ENCODE assay signal across 9 mouse cellular contexts in genomic region chr2:31194356-31195021, GRCm38 (mm10). TPM values are rescaled to one million over a fixed set of nuclear protein-coding genes. Genes with fewer than 3 reads are reported as not detected.
DNase-seq lines count a peak whose midpoint lies in the region; ATAC-seq lines count a peak whose summit lies in the region.
"Had no signal": no experiment of that assay in that cellular context is flagged by ENCODE, and none has a peak within 500 bp of the region (broad histone marks: within the 10 kb centered on the region; RNA-seq: fewer than 3 reads in every experiment).

No protein-coding gene starts in this region.

- H3K4me3 ChIP-seq in forebrain, embryonic 16.5 days (replicated peaks; ENCODE audit: low read length), result no peak overlapping the region
- H3K4me3 ChIP-seq in neural tube, embryonic 13.5 days, result no peak overlapping the region
- H3K4me3 ChIP-seq: embryonic facial prominence, embryonic 12.5 days had no signal

- no peak overlapping the region for H3K4me2 ChIP-seq in forebrain, embryonic 16.5 days (ENCODE audit: low read length)
- H3K4me2 ChIP-seq in neural tube, embryonic 13.5 days, result no peak overlapping the region
- H3K4me2 ChIP-seq: embryonic facial prominence, embryonic 12.5 days had no signal

- peaks cover 5% of the 10 kb centered on the region; the same call in 1 of the 2 replicates for H3K36me3 ChIP-seq in forebrain, embryonic 16.5 days (ENCODE audit: control insufficient read depth, insufficient read depth)
- H3K36me3 ChIP-seq in neural tube, embryonic 13.5 days, result peaks cover 74% of the 10 kb centered on the region

- ATAC-seq in CD4-positive, CD25-positive, alpha-beta regulatory T cell, adult 4 months, result peak; percentile 47
- ATAC-seq in forebrain, embryonic 16.5 days, result peak; percentile 57; the same call in 1 of the 2 replicates
- ATAC-seq in neural tube, embryonic 13.5 days (ENCODE audit: low read depth), result peak; percentile 76; the same call in 1 of the 2 replicates

- no peaks in the 10 kb centered on the region for H3K4me1 ChIP-seq in forebrain, embryonic 16.5 days (replicated peaks; ENCODE audit: control insufficient read depth, insufficient read depth, low read length)
- H3K4me1 ChIP-seq in neural tube, embryonic 13.5 days (replicated peaks), result no peaks in the 10 kb centered on the region
- H3K4me1 ChIP-seq: embryonic facial prominence, embryonic 12.5 days had no signal

- no peaks in the 10 kb centered on the region for H3K9me3 ChIP-seq in forebrain, embryonic 16.5 days (ENCODE audit: control insufficient read depth, low read length)
- H3K9me3 ChIP-seq in neural tube, embryonic 13.5 days, result no peaks in the 10 kb centered on the region
- H3K9me3 ChIP-seq: embryonic facial prominence, embryonic 12.5 days had no signal

- DNase-seq in kidney, adult 9 months, result peak; percentile 47
- DNase-seq in kidney, adult 18-20 months, result no peak
- peak; percentile 31 for DNase-seq in c-Kit-positive CD71-negative TER-119-negative erythroid progenitor cells, embryonic 14.5 days (ENCODE audit: low read depth)
- peak; percentile 45 to 61 for DNase-seq in layer of hippocampus, postnatal 10 days (ENCODE audit: low spot score in 2 of 2)
- no peak for DNase-seq in adrenal gland, adult 8-10 months

- H3K9ac ChIP-seq in forebrain, embryonic 16.5 days (replicated peaks; ENCODE audit: low read depth, low read length), result no peak overlapping the region
- H3K9ac ChIP-seq in neural tube, embryonic 13.5 days, result peak overlapping the region; percentile 26; the same call in 1 of the 2 replicates
- H3K9ac ChIP-seq: embryonic facial prominence, embryonic 12.5 days had no signal

- H3K27ac ChIP-seq in forebrain, embryonic 16.5 days (ENCODE audit: low read length), result no peak overlapping the region
- H3K27ac ChIP-seq in neural tube, embryonic 13.5 days (replicated peaks), result no peak overlapping the region
- H3K27ac ChIP-seq: embryonic facial prominence, embryonic 12.5 days had no signal

- H3K27me3 ChIP-seq in forebrain, embryonic 16.5 days (replicated peaks; ENCODE audit: control insufficient read depth, insufficient read depth, low read length), result no peaks in the 10 kb centered on the region
- no peaks in the 10 kb centered on the region for H3K27me3 ChIP-seq in neural tube, embryonic 13.5 days
- H3K27me3 ChIP-seq: embryonic facial prominence, embryonic 12.5 days had no signal

- 65% methylated on average over 7 of the region's 7 CpGs for WGBS in forebrain, embryonic 16.5 days
- 71% methylated on average over 7 of the region's 7 CpGs for WGBS in neural tube, embryonic 13.5 days

RNA-seq across cellular contexts. Expression of gene Gpr107, which starts 42.4 kb away (rescaled TPM):
- polyA plus RNA-seq in CD4-positive, CD25-positive, alpha-beta regulatory T cell, adult 4 months (2017; shearing (Covaris generic)), result 10 to 100 TPM; 56.6 to 60.7 TPM
- 39.5 and 42.2 TPM in 2 replicates for polyA plus RNA-seq in forebrain, embryonic 16.5 days (2015; fragmentation: Nextera tagmentation; extraction: Ambion mirVana)
- total RNA-seq in layer of hippocampus, postnatal 10 days (2021), result 10 to 100 TPM; 50.7 to 54.5 TPM
- 34.9 and 37.3 TPM in 2 replicates for polyA plus RNA-seq in neural tube, embryonic 13.5 days (2015; fragmentation: Nextera tagmentation; extraction: Ambion mirVana)
- total RNA-seq in adrenal gland, adult 8-10 months (2022), result 10 to 100 TPM; 61.9 to 93.4 (median 75.7) TPM

RNA-seq across cellular contexts. Expression of gene Ncs1, which starts 51.1 kb away (rescaled TPM):
- 1 to 10 TPM in 1 of 2 experiments, under 1 TPM in 1; 0.63 to 1.4 TPM for polyA plus RNA-seq in CD4-positive, CD25-positive, alpha-beta regulatory T cell, adult 4 months (2017; shearing (Covaris generic))
- polyA plus RNA-seq in forebrain, embryonic 16.5 days (2015; fragmentation: Nextera tagmentation; extraction: Ambion mirVana), result 112 and 119 TPM in 2 replicates
- 100 to 1,000 TPM; 149 to 150 TPM for total RNA-seq in layer of hippocampus, postnatal 10 days (2021)
- polyA plus RNA-seq in neural tube, embryonic 13.5 days (2015; fragmentation: Nextera tagmentation; extraction: Ambion mirVana), result 137 and 153 TPM in 2 replicates
- total RNA-seq in adrenal gland, adult 8-10 months (2022), result 10 to 100 TPM in 2 of 4 experiments, 1 to 10 TPM in 2; 4.4 to 11.0 (median 7.7) TPM

RNA-seq across cellular contexts. Expression of gene Fnbp1, which starts 52.7 kb away (rescaled TPM):
- 10 to 100 TPM; 78.2 to 90.0 TPM for polyA plus RNA-seq in CD4-positive, CD25-positive, alpha-beta regulatory T cell, adult 4 months (2017; shearing (Covaris generic))
- 19.7 and 23.2 TPM in 2 replicates for polyA plus RNA-seq in forebrain, embryonic 16.5 days (2015; fragmentation: Nextera tagmentation; extraction: Ambion mirVana)
- 10 to 100 TPM; 90.2 to 99.0 TPM for total RNA-seq in layer of hippocampus, postnatal 10 days (2021)
- polyA plus RNA-seq in neural tube, embryonic 13.5 days (2015; fragmentation: Nextera tagmentation; extraction: Ambion mirVana), result 21.6 and 28.0 TPM in 2 replicates
- 10 to 100 TPM; 45.9 to 89.0 (median 70.6) TPM for total RNA-seq in adrenal gland, adult 8-10 months (2022)

Comparison
In these comparisons a context has a peak if more than half of its experiments do, and no peak if none do; other contexts are left out.
1. DNase-seq: peak in kidney, adult 9 months (single experiment), c-Kit-positive CD71-negative TER-119-negative erythroid progenitor cells, embryonic 14.5 days (single experiment) and layer of hippocampus, postnatal 10 days (2 of 2); none in kidney, adult 18-20 months (single experiment) and adrenal gland, adult 8-10 months (single experiment).
2. RNA of gene Ncs1, which starts 51.1 kb away (polyA plus RNA-seq): 137 to 153 TPM in neural tube, embryonic 13.5 days and 112 to 119 TPM in forebrain, embryonic 16.5 days; 0.63 to 1.4 TPM in CD4-positive, CD25-positive, alpha-beta regulatory T cell, adult 4 months; every median in the first group is over 10 times any median in the second.
3. Peak in every context shown above with its lines, with median percentiles within 50 percentile points of each other: ATAC-seq.